Mouse (Mus musculus): ENCODE results near the gene 2900026A02Rik.

The 2900026A02Rik gene

GRCm38 (mm10) chr5:113090750-113091149 is 130.3 kb downstream of the 2900026A02Rik start:
- DNase-seq: no peak

- no peak for DNase-seq
These were observed 130.9 kb downstream of the 2900026A02Rik start for GRCm38 (mm10) chr5:113090077-113090690.

DNA sequence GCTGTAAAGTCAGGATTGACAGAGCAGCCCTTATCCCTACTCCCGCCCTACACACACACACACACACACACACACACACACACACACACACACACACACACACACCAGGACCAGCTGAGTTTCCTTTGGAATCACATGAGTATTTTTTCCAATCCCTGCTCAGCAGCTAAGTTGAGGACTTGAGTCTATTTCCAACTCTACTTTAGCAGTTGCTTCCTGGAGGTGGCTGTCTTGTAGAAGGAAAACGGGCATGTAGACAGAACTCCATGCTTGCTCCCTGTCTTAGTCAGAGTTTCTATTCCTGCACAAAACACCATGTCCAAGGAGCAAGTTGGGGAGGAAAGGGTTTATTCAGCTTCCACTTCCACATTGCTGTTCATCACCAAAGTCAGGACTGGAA is 133.6 kb downstream of the 2900026A02Rik start:
- DNase-seq: no peak

DNA sequence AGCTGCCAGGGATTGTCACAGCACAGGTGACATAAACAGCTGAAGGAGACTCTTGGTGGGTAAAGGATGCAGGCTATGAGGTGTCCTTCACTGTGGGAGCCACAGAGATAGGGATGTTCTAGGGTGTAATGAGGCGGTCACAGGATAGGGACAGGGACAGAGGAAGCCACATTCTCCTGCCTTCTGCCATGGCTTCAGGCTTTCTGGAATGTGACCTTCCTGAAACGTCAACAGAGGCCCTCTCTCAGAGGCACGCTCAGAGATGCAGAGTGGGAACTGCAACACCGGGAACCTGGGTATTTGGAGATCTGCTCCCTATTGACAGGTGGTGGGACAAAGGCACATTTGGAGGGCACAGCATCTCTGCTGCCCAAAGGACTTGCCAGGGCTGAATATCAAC is 134.0 kb downstream of the 2900026A02Rik start:
- peak; percentile 37 to 48 for DNase-seq

DNA sequence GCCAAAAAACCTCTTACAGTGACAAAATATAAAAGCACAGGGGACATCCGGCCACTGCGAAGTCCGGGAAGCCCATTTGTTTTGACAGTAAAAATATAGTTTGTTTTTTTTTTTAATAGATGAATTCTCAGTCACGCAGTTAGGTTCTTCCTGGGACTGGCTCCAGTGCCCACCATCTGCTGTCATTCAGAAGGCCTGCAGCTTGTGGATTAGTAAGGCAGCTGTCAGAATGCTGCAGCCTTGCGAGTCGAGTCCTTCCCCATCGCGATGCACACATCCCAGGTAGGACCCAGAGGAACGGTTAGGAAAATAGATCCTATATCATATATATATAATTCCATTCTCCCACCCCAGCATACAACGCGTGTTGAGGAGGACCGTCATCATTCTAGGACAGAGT is 134.6 kb downstream of the 2900026A02Rik start:
- DNase-seq: peak; percentile 80

- no peak for DNase-seq
These were observed 135.1 kb downstream of the 2900026A02Rik start for GRCm38 (mm10) chr5:113085931-113086330.

DNA sequence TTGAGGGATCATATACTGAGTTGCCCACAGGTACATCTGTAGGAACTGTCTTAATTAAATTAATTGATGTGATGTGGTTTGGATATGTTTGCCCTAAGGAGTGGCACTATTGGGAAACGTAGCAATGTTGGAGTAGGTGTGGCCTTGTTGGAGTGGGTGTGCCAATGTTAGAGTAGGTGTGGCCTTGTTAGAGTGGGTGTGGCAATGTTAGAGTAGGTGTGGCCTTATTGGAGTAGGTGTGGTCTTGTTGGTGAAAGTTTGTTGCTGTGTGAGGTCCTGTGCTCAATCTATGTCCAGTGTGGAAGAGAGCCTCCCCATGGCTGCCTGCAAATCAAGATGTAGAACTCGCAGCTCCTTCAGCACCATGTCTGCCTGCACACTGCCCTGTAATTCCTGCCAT is 136.7 kb downstream of the 2900026A02Rik start:
- no peak for DNase-seq

DNA sequence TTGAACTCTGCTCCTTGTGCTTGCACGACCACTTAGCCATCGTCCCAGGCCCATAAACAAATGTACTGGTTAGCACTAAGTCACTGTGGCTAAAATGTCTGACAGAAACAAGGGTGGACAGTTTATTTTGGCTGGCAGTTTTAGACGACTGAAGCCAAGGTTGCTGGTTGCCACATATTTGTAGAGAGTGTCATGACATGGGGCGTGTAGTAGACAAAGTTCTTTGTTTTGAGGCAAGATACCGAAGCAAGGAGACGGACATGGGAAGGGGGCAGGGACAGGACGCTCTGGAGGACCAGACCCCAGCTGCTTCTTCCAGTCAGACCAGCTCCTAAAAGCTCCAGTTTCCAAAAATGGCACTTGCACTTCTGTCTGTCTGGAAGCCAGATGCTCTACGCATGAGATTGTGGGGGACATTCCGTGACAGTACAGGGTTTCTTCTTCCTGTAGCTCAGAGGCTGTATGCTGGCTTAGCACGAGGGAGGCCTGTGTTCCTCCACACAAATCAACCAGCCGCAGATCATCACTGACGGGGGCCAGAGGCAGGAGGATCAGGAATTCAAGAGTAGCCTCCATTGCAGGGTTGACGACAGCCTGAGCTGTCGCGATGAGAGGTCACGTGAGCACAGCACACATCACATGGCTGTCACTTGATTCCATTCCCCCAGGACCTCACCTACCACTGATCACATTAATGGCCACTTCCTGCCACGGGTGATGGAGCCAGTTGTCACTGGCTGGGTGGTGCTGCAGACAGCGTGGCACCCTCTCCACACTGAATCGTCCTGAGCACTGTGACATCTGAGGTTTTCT is 138.5 kb downstream of the 2900026A02Rik start:
- no peak for DNase-seq

- peak; percentile 95 to 97 for DNase-seq
These were observed 139.6 kb downstream of the 2900026A02Rik start, which contains the start of gene Crybb3 for GRCm38 (mm10) chr5:113081439-113081838. TSS of gene Crybb3 (minus strand) at chr5:113081584.

GRCm38 (mm10) chr5:113081020-113081419 is 140.0 kb downstream of the 2900026A02Rik start:
- DNase-seq: no peak

GRCm38 (mm10) chr5:113079783-113080182 is 141.3 kb downstream of the 2900026A02Rik start:
- peak; percentile 75 to 85 for DNase-seq

GRCm38 (mm10) chr5:113078686-113079085 is 142.3 kb downstream of the 2900026A02Rik start:
- peak in 1 of 2 experiments; percentile 50 for DNase-seq

GRCm38 (mm10) chr5:113070017-113070416 is 151.0 kb downstream of the 2900026A02Rik start, which contains the start of gene Crybb2:
TSS of gene Crybb2 (minus strand) at chr5:113070117.
- DNase-seq: no peak

- DNase-seq: peak; percentile 93
These were observed 166.7 kb downstream of the 2900026A02Rik start for GRCm38 (mm10) chr5:113054308-113054707.

DNA sequence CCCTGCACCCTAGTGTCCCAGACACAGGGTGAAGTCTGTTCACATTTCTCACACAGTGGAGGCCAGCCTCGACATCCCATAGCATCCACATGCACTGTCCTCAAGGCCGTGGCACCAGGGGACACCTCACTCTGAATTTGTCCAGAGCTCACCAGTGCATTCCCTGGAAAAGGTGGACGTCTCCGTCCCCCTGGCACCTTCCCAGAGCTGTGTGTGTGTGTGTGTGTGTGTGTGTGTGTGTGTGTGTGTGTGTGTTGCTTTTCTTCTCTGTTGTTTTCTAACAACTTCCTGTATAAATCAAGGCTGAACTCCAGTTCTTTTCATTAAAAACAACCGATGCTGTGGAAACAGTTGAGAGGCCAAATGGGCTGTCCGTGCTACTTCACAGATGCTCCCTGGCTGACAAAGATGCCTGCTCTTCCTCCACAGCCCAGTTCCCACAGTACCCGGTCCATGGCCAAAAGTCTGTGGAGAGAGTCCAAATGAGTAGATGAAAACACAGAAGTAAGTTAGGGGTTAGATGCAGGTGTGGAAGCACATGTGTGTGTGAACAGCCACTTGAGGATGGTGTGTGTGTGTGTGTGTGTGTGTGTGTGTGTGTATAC is 170.4 kb downstream of the 2900026A02Rik start:
- DNase-seq: peak in 1 of 2 experiments; percentile 59

DNA sequence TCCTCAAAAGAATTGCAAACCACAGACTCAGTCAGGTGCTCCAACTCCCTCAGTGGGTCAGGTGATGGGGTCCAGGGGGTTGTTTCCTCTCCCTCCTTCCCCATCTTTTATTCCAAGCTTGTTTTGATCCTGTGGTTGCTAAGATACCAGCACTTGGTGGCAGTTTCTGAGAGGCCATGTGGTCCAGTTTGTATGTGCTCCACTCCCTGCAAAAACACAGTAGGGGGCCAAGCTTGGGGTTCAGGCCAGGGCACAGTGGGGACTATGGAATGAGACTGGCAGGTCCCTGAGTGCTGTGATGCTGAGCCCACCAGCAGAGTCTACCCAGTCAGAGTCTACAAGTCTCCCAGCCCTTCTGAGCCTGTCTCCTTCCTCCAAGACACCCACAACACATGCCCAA is 171.2 kb downstream of the 2900026A02Rik start:
- DNase-seq: no peak

- DNase-seq: peak in 1 of 2 experiments; percentile 51
These were observed 175.3 kb downstream of the 2900026A02Rik start for GRCm38 (mm10) chr5:113045511-113046273.

DNA sequence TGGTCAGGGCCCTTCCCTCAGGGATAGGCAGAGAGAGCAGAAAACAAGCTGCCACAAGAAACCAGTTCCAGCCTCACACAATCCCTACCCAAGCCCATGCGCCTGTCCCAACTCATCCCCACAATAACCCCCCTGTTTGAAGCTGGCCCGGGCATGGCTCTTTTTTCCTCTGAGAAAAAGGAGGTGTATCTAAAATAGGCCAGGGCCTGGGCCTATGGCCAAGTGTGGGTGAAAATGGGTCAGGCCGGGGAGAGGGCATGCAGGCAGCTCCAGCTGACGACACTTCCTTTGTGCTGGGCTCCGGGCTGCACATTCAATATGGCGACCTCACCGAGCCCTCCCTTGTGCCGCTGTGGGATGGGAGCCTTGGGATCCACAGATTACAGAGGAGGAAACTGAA is 177.5 kb downstream of the 2900026A02Rik start:
- DNase-seq: peak; percentile 90

- peak; percentile 97 to 99 for DNase-seq
These were observed 179.4 kb downstream of the 2900026A02Rik start for GRCm38 (mm10) chr5:113041567-113042071.

GRCm38 (mm10) chr5:113040776-113041175 is 180.3 kb downstream of the 2900026A02Rik start:
- peak; percentile 72 to 76 for DNase-seq

DNA sequence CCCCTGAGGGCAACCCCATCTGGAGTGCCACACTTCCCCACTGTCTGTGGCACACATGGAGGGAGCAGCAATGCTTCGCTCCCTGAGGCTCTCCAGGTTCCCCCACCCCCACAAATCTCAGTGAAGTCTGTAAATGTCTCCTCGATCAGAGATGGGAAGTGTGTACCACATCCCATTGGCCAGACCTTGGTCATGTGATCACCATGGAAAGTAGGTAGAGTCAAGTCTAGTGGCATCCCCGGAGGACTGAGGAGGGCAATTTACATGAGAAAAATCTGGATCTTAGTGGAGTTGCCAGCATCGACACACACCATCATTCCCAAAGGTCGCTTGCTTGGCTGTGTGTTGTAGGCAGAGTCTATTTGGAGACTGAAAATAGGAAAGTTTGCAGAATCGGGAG is 182.4 kb downstream of the 2900026A02Rik start:
- no peak for DNase-seq
